Mouse (Mus musculus): Measurements from ENCODE around the gene Akap1.

GRCm38 (mm10) chr11:88860641-88861040, 3.7 kb downstream of the Akap1 start:
- TF ChIP-seq POLR2A (IDR thresholded peaks at IDR 0.05; ENCODE audit: borderline replicate concordance, extremely low read depth, low read depth, low read length) (no peak), CTCF (IDR thresholded peaks at IDR 0.05; ENCODE audit: insufficient read depth, low read length) (no peak)

Data from lung, adult 2 months (tissue).